Mouse (Mus musculus) cerebellum, adult 2 months (tissue): ENCODE results near the gene Pomgnt2.

Experiments
- CTCF ChIP-seq: fragments of 200-500 bp; IDR thresholded peaks from 2 replicates; pipeline ENCODE4 v1.5.1; 2011; ENCODE audit warnings: low read depth, mild to moderate bottlenecking, control low read depth, low read length, moderate library complexity, borderline replicate concordance; ENCODE audit not compliant: insufficient read depth
- POLR2A ChIP-seq: fragments of 200-500 bp; IDR thresholded peaks from 2 replicates; pipeline ENCODE4 v1.6.1; 2011; ENCODE audit warnings: low read length, control low read depth, borderline replicate concordance; ENCODE audit not compliant: insufficient read depth

GRCm38 (mm10) chr9:121950418-121951113, 46.3 kb downstream of the Pomgnt2 start, which contains the start of gene Fam198a:
- TF ChIP-seq POLR2A = no peak
- no peak for TF ChIP-seq CTCF
